Comparison of ENCODE assay signal across 28 mouse cellular contexts in genomic region chr7:144301646-144302045, GRCm38 (mm10).
DNase-seq lines count a peak whose midpoint lies in the region; TF ChIP-seq lines count a peak whose summit lies in the region.
"Had no signal": no experiment of that assay in that cellular context is flagged by ENCODE, and none has a peak within 500 bp of the region (broad histone marks: within the 10 kb centered on the region; RNA-seq: fewer than 3 reads in every experiment).

No protein-coding gene starts in this region.

- DNase-seq in layer of hippocampus, adult 2 months (ENCODE audit: low spot score in 2 of 2) = no peak
- no peak for DNase-seq in layer of hippocampus, postnatal 36 days
- DNase-seq in cerebellum, adult 11 months = peak; percentile 39
- DNase-seq in cerebellum, adult 9-10 months = peak; percentile 64
- peak; percentile 76 to 80 for DNase-seq in cerebellum, postnatal 36 days
- DNase-seq in kidney, postnatal 36 days = no peak
- DNase-seq in urinary bladder, postnatal 4 days (ENCODE audit: low spot score in 2 of 2) = no peak
- DNase-seq: adrenal gland, postnatal 25 days; gastrocnemius, adult 2 months; gastrocnemius, postnatal 36 days; heart, adult 18-20 months; heart, postnatal 36 days; kidney, adult 9 months; kidney, postnatal 10 days; liver, embryonic 13.5 days; lung, adult 18-20 months; lung, postnatal 4 days; midbrain, embryonic 14.5 days; right cerebral cortex, postnatal 25 days; thymus, postnatal 25 days had no signal

- H3K4me3 ChIP-seq in layer of hippocampus, adult 2 months = no peak overlapping the region
- H3K4me3 ChIP-seq: embryonic facial prominence, embryonic 10.5 days; embryonic facial prominence, embryonic 15.5 days; forebrain, embryonic 13.5 days; gastrocnemius, adult 2 months; hindbrain, embryonic 13.5 days; left cerebral cortex, adult 2 months; limb, embryonic 10.5 days; limb, embryonic 15.5 days; liver, embryonic 13.5 days; stomach, embryonic 15.5 days had no signal

- no peak for TF ChIP-seq CTCF in layer of hippocampus, adult 2 months (conservative IDR thresholded peaks at IDR 0.05)

- peak overlapping the region; percentile 7; the same call in 1 of the 2 replicates for H3K27ac ChIP-seq in layer of hippocampus, adult 2 months
- H3K27ac ChIP-seq: embryonic facial prominence, embryonic 10.5 days; embryonic facial prominence, embryonic 15.5 days; forebrain, embryonic 13.5 days; gastrocnemius, adult 2 months; left cerebral cortex, adult 2 months; limb, embryonic 10.5 days; limb, embryonic 15.5 days; liver, embryonic 13.5 days; stomach, embryonic 15.5 days had no signal

Comparison
In these comparisons a context has a peak if more than half of its experiments do, and no peak if none do; other contexts are left out.
1. DNase-seq: peak in cerebellum, adult 11 months (single experiment), cerebellum, adult 9-10 months (single experiment) and cerebellum, postnatal 36 days (2 of 2); none in layer of hippocampus, adult 2 months (0 of 2), layer of hippocampus, postnatal 36 days (0 of 2), kidney, postnatal 36 days (0 of 2) and urinary bladder, postnatal 4 days (0 of 2).